Mouse (Mus musculus): ENCODE results near the gene Xbp1. TPM values are rescaled to one million over a fixed set of nuclear protein-coding genes. Genes with fewer than 3 reads are reported as not detected.

Gene Xbp1
- polyA plus RNA-seq, 1 experiment = 131 TPM

GRCm38 (mm10) chr11:5514091-5514490, 6.4 kb upstream of the Xbp1 start:
- Histone ChIP-seq H3K4me1 (ENCODE audit: control insufficient read depth, insufficient read depth, low read length) (peaks cover 6% of the 10 kb centered on the region; the same call in 1 of the 2 replicates), H3K4me3 (replicated peaks; ENCODE audit: extremely low read depth, low read depth, low read length) (no peak overlapping the region)
- DNase-seq = no peak
- no peak for TF ChIP-seq CTCF (IDR thresholded peaks at IDR 0.05; ENCODE audit: insufficient read depth, low read length)
- TF ChIP-seq POLR2A (IDR thresholded peaks at IDR 0.05; ENCODE audit: borderline replicate concordance, extremely low read depth, low read depth, low read length) = no peak
- WGBS = 84% methylated on average over 4 of the region's 4 CpGs

GRCm38 (mm10) chr11:5515196-5515595, 5.3 kb upstream of the Xbp1 start:
- Histone ChIP-seq H3K4me1 (ENCODE audit: control insufficient read depth, insufficient read depth, low read length) (peaks cover 5% of the 10 kb centered on the region; the same call in 1 of the 2 replicates), H3K4me3 (replicated peaks; ENCODE audit: extremely low read depth, low read depth, low read length) (no peak overlapping the region)
- TF ChIP-seq POLR2A (IDR thresholded peaks at IDR 0.05; ENCODE audit: borderline replicate concordance, extremely low read depth, low read depth, low read length) (no peak), CTCF (IDR thresholded peaks at IDR 0.05; ENCODE audit: insufficient read depth, low read length) (no peak)
- no peak for DNase-seq
- WGBS = 80% methylated on average over 6 of the region's 6 CpGs

- no peak overlapping the region for H3K4me3 ChIP-seq (replicated peaks; ENCODE audit: extremely low read depth, low read depth, low read length)
- TF ChIP-seq CTCF (IDR thresholded peaks at IDR 0.05; ENCODE audit: insufficient read depth, low read length) = no peak
- TF ChIP-seq POLR2A (IDR thresholded peaks at IDR 0.05; ENCODE audit: borderline replicate concordance, extremely low read depth, low read depth, low read length) = no peak
- WGBS = 86% methylated on average over 6 of the region's 6 CpGs
- no peak for DNase-seq
- peaks cover 3% of the 10 kb centered on the region; the same call in 1 of the 2 replicates for H3K4me1 ChIP-seq (ENCODE audit: control insufficient read depth, insufficient read depth, low read length)
Measured at GRCm38 (mm10) chr11:5515655-5516054, 4.8 kb upstream of the Xbp1 start.

GRCm38 (mm10) chr11:5516151-5516550, 4.3 kb upstream of the Xbp1 start:
- TF ChIP-seq CTCF (IDR thresholded peaks at IDR 0.05; ENCODE audit: insufficient read depth, low read length) = no peak
- no peak for TF ChIP-seq POLR2A (IDR thresholded peaks at IDR 0.05; ENCODE audit: borderline replicate concordance, extremely low read depth, low read depth, low read length)
- DNase-seq = no peak
- 84% methylated on average over 7 of the region's 7 CpGs for WGBS
- Histone ChIP-seq H3K4me3 (replicated peaks; ENCODE audit: extremely low read depth, low read depth, low read length) (no peak overlapping the region), H3K4me1 (ENCODE audit: control insufficient read depth, insufficient read depth, low read length) (peaks cover 3% of the 10 kb centered on the region; the same call in 1 of the 2 replicates)

GRCm38 (mm10) chr11:5516617-5517016, 3.8 kb upstream of the Xbp1 start:
- no peak overlapping the region for H3K4me3 ChIP-seq (replicated peaks; ENCODE audit: extremely low read depth, low read depth, low read length)
- no peak for DNase-seq
- WGBS = 93% methylated on average over 14 of the region's 14 CpGs
- H3K4me1 ChIP-seq (ENCODE audit: control insufficient read depth, insufficient read depth, low read length) = peaks cover 3% of the 10 kb centered on the region; the same call in 1 of the 2 replicates
- no peak for TF ChIP-seq POLR2A (IDR thresholded peaks at IDR 0.05; ENCODE audit: borderline replicate concordance, extremely low read depth, low read depth, low read length)
- no peak for TF ChIP-seq CTCF (IDR thresholded peaks at IDR 0.05; ENCODE audit: insufficient read depth, low read length)

GRCm38 (mm10) chr11:5517346-5517745, 3.1 kb upstream of the Xbp1 start:
- WGBS = 68% methylated on average over 6 of the region's 6 CpGs
- peaks cover 2% of the 10 kb centered on the region; the same call in 1 of the 2 replicates for H3K4me1 ChIP-seq (ENCODE audit: control insufficient read depth, insufficient read depth, low read length)
- TF ChIP-seq CTCF (IDR thresholded peaks at IDR 0.05; ENCODE audit: insufficient read depth, low read length) (no peak), POLR2A (IDR thresholded peaks at IDR 0.05; ENCODE audit: borderline replicate concordance, extremely low read depth, low read depth, low read length) (no peak)

GRCm38 (mm10) chr11:5519681-5520080, 778 bp upstream of the Xbp1 start:
- WGBS = 90% methylated on average over 3 of the region's 3 CpGs
- TF ChIP-seq POLR2A (IDR thresholded peaks at IDR 0.05; ENCODE audit: borderline replicate concordance, extremely low read depth, low read depth, low read length) (no peak), CTCF (IDR thresholded peaks at IDR 0.05; ENCODE audit: insufficient read depth, low read length) (no peak)
- peaks cover 10% of the 10 kb centered on the region for H3K4me1 ChIP-seq (ENCODE audit: control insufficient read depth, insufficient read depth, low read length)
- no peak for DNase-seq
- H3K4me3 ChIP-seq (replicated peaks; ENCODE audit: extremely low read depth, low read depth, low read length) = no peak overlapping the region

More at GRCm38 (mm10) chr11:5517346-5517745, 3.1 kb upstream of the Xbp1 start:
- DNase-seq = no peak
- no peak overlapping the region for H3K4me3 ChIP-seq (replicated peaks; ENCODE audit: extremely low read depth, low read depth, low read length)

GRCm38 (mm10) chr11:5521266-5521515, 732 bp downstream of the Xbp1 start:
- under 1% methylated on average over 13 of the region's 13 CpGs for WGBS
- DNase-seq = no peak

GRCm38 (mm10) chr11:5521516-5522291, 1.2 kb downstream of the Xbp1 start:
- Histone ChIP-seq H3K4me1 (ENCODE audit: control insufficient read depth, insufficient read depth, low read length) (peaks cover 10% of the 10 kb centered on the region), H3K4me3 (replicated peaks; ENCODE audit: extremely low read depth, low read depth, low read length) (peak overlapping the region; percentile 82)
- DNase-seq = peak; percentile 72
- WGBS = under 1% methylated on average over 34 of the region's 34 CpGs
- peak; percentile 60; the same call in 1 of the 2 replicates for TF ChIP-seq POLR2A (IDR thresholded peaks at IDR 0.05; ENCODE audit: borderline replicate concordance, extremely low read depth, low read depth, low read length)
- TF ChIP-seq CTCF (IDR thresholded peaks at IDR 0.05; ENCODE audit: insufficient read depth, low read length) = peak; percentile 72

More at GRCm38 (mm10) chr11:5521266-5521515, 732 bp downstream of the Xbp1 start:
- peaks cover 10% of the 10 kb centered on the region for H3K4me1 ChIP-seq (ENCODE audit: control insufficient read depth, insufficient read depth, low read length)
- peak overlapping the region; percentile 82 for H3K4me3 ChIP-seq (replicated peaks; ENCODE audit: extremely low read depth, low read depth, low read length)
- TF ChIP-seq CTCF (IDR thresholded peaks at IDR 0.05; ENCODE audit: insufficient read depth, low read length) (no peak), POLR2A (IDR thresholded peaks at IDR 0.05; ENCODE audit: borderline replicate concordance, extremely low read depth, low read depth, low read length) (no peak)
